ENCODE assay signal across 18 mouse cellular contexts in the genomic region with DNA sequence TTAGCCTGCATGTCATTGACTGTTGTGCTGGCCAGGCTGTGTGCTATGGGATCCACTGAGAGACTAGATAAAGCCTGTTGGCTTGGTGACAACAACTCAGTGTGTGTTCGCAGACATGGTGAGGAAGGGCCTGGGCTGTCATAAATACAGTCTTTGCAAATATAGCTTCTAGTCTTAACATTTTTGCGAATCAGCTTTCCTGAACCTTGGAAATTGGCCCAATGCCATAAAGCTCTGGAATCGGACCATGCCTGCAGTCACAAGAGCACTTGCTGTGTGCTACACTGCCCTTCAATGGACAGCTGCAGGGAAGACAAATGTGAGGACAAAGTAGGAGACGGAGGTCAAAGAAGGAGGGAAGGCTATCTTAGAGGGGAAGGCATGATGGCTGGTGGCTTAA.
"Had no signal": no experiment of that assay in that cellular context is flagged by ENCODE, and none has a peak within 500 bp of the region (broad histone marks: within the 10 kb centered on the region; RNA-seq: fewer than 3 reads in every experiment).

No protein-coding gene starts in this region.

- ATAC-seq: liver, embryonic 12.5 days; midbrain, embryonic 16.5 days had no signal

- H3K4me2 ChIP-seq: kidney, embryonic 15.5 days; limb, embryonic 12.5 days; liver, embryonic 12.5 days; liver, embryonic 15.5 days; midbrain, embryonic 12.5 days; neural tube, embryonic 12.5 days had no signal

- H3K4me1 ChIP-seq: liver, embryonic 12.5 days; liver, embryonic 15.5 days; neural tube, embryonic 12.5 days had no signal

- H3K27ac ChIP-seq: kidney, embryonic 15.5 days; limb, embryonic 12.5 days; liver, embryonic 12.5 days; liver, embryonic 15.5 days; macrophage; midbrain, embryonic 12.5 days; neural tube, embryonic 12.5 days had no signal

- H3K36me3 ChIP-seq: kidney, embryonic 15.5 days; limb, embryonic 12.5 days; liver, embryonic 12.5 days; liver, embryonic 15.5 days; midbrain, embryonic 12.5 days; neural tube, embryonic 12.5 days had no signal

- DNase-seq: kidney, adult 11 months; kidney, adult 8-10 months; kidney, postnatal 10 days; kidney, postnatal 36 days; layer of hippocampus, postnatal 36 days; liver; lung, adult 18-20 months; lung, postnatal 14 days; thymus, adult 18-20 months; thymus, postnatal 4 days had no signal

- H3K27me3 ChIP-seq: kidney, embryonic 15.5 days; liver, embryonic 12.5 days; liver, embryonic 15.5 days; midbrain, embryonic 12.5 days; neural tube, embryonic 12.5 days had no signal

- H3K9me3 ChIP-seq: kidney, embryonic 15.5 days; limb, embryonic 12.5 days; liver, embryonic 12.5 days; liver, embryonic 15.5 days had no signal

- H3K9ac ChIP-seq: kidney, embryonic 15.5 days; limb, embryonic 12.5 days; liver, embryonic 12.5 days; liver, embryonic 15.5 days; midbrain, embryonic 12.5 days; neural tube, embryonic 12.5 days had no signal

- H3K4me3 ChIP-seq: kidney, embryonic 15.5 days; limb, embryonic 12.5 days; liver, embryonic 12.5 days; liver, embryonic 15.5 days; midbrain, embryonic 12.5 days; neural tube, embryonic 12.5 days had no signal
